Mouse (Mus musculus) C2C12 (cell line): Measurements from ENCODE around the gene Col24a1.

Experiments used
- CTCF ChIP-seq: IDR thresholded peaks from one replicate; pipeline ENCODE4 v1.5.1; 2011; ENCODE audit not compliant: control insufficient read depth, insufficient read depth, insufficient read length
- FOSL1 ChIP-seq: IDR thresholded peaks from one replicate; pipeline ENCODE4 v1.8.0; 2011; ENCODE audit warnings: mild to moderate bottlenecking, low read length; ENCODE audit not compliant: poor library complexity, insufficient read depth, severe bottlenecking
- MAX ChIP-seq: IDR thresholded peaks from one replicate; pipeline ENCODE4 v1.6.1; 2011; ENCODE audit warnings: mild to moderate bottlenecking, control low read depth
- MYOG ChIP-seq: IDR thresholded peaks from one replicate; pipeline ENCODE4 v1.6.1; 2011; ENCODE audit not compliant: control insufficient read depth, insufficient read length; ENCODE audit errors: extremely low read depth
- USF1 ChIP-seq: IDR thresholded peaks from one replicate; pipeline ENCODE4 v1.6.1; 2011; ENCODE audit warnings: low read depth, mild to moderate bottlenecking, control low read depth, moderate library complexity

DNA sequence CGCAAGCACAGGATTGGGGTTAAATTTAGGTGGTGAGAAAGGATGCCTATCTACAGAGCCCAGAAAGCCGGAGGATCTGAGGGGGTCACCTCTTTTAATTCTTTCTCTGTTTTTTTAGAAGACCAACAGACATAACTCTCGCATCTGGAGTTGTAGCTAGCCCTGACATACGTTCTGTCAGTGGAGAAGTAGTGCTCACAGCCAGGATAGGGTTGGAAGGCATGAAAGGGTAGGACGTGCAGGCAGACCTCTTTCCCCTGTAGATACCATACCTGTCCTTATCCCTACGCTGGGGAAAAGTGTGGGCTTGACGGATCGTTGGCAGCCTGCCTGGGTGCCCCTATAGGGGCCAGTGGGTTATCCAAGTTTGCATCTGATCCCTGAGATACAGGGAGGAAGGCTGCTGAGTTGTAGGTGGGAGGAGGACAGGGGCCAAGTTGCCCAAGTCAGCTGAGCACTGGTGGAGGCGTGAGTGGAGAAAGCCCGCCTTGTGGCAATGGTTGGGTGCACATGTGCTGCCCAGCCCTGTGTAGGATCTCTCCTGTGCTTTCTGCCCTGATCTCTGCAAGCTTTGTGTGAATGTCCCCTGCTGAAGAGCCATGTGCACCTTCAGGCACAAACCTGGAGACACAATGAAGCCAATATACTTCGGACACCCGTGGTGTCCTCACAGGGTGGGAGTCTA lies 1.5 kb downstream of the Col24a1 start:
- no peak for TF ChIP-seq CTCF
- TF ChIP-seq MAX, result no peak
- TF ChIP-seq USF1, result no peak
- no peak for TF ChIP-seq MYOG
- TF ChIP-seq FOSL1, result no peak
